Mouse (Mus musculus) effector memory CD4-positive, alpha-beta T cell, adult 7 months (primary cell): ENCODE results near the gene Rlbp1. TPM values are rescaled to one million over a fixed set of nuclear protein-coding genes. Genes with fewer than 3 reads are reported as not detected.

Source experiments
- polyA plus RNA-seq: library from polyadenylated mRNA; unstranded; fragments of 100-300 nt; shearing (Covaris generic); gene quantifications from one replicate; pipeline ENCODE4 v1.2.1, GENCODE M21; 2017

Rlbp1 gene
- polyA plus RNA-seq, result not detected

DNA sequence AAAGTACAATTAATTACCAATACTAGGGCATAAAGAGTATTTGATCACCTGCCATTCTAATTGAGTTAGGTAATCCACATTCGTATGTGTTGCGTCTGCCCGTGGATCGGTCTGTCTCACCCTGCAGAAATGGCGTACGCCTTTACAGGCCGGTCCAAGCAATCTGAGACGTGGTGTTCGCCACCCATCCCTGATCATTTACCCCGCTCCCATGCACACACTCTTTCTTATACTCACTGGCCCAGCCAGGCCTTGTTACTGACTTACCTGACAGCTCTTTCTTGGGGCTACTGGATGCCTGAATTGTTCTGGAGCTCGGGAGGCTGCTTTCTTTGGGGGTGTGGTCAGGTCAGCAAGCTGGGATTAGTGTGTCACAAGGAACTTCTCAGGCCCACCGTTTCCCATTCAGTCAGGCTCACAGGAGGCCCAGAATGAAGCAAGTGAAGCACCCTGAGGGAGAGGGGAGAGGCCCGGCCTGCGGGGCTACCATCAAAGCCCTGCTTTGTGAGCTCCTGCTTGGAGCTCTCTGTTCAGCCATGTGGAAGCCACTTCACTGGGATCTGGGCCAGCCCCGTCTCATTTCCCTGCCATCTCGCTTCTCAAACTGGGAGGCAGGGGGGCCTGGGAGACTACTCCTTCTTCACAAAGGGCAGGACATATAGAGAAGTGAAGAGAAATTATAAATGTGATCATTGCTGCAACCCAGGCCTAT, at the start of gene Rlbp1:
TSS of gene Rlbp1 (minus strand) at position 627 of the 712 bp plus-strand sequence.

DNA sequence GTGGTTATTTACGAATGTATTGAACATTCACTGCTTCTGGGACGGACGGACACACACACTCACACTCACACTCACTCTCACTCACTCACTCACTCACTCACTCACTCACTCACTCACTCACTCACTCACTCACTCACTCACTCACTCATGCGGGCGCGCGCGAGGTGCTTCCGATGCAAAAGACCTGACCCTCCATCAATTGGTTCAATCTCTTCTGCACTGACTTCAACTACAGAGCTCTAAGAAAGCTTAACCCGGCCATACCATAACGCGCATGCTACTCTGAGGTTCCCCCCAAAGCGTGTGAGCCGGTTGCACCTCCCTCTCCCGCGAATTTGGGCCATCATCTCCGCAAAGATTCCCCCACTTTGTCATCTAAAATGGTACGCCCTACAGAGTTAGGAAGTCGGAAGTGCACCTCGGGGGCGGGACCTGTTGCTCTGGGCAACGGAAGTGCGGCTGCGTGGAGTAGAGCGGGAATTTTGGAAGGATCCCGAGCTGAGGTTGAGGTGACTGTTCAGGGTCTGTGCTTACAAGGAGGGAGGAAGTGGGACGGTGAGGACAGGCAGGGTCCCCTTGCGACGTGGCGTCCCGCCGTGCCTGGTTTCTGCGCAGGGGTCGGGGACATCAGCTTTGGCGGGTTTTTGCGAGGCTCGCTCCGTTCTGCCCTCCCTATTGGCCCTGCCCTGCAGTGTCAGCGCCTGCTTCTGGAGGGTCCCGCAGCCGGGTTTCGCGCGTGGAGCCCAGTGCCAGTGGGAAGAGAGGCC, 5.2 kb upstream of the Rlbp1 start, which contains the start of gene Fanci:
TSS of gene Fanci (plus strand) at position 47 of the 767 bp plus-strand sequence.

Other genes with a start within 250 kb of the Rlbp1 start
- gene Mfge8, start 238.0 kb downstream of the Rlbp1 start, polyA plus RNA-seq, result 7.1 TPM
- gene Abhd2, start 113.8 kb downstream of the Rlbp1 start, polyA plus RNA-seq, result 20.9 TPM
- 1.2 TPM for gene Fanci, start 4.9 kb upstream of the Rlbp1 start, polyA plus RNA-seq
- gene Polg, start 79.3 kb upstream of the Rlbp1 start, polyA plus RNA-seq, result 96.1 TPM
- not detected for gene Rhcg, start 230.6 kb upstream of the Rlbp1 start, polyA plus RNA-seq